Mouse (Mus musculus) T-helper 1 cell (primary cell): ENCODE results near the gene Plaa.
"Not testable (repeated sequence)": the region's sequence is repeated elsewhere in the genome, so short reads cannot be mapped to it uniquely, and the experiment has no call there.

Experiments
- in situ Hi-C: fragments of 300-600 bp; cut with MboI, MseI; formaldehyde crosslinking; loops from one replicate; pipeline ENCODE4 v1.15.1; 2025; ENCODE audit warnings: high pct_unique_total_duplicates

Gene Plaa

DNA sequence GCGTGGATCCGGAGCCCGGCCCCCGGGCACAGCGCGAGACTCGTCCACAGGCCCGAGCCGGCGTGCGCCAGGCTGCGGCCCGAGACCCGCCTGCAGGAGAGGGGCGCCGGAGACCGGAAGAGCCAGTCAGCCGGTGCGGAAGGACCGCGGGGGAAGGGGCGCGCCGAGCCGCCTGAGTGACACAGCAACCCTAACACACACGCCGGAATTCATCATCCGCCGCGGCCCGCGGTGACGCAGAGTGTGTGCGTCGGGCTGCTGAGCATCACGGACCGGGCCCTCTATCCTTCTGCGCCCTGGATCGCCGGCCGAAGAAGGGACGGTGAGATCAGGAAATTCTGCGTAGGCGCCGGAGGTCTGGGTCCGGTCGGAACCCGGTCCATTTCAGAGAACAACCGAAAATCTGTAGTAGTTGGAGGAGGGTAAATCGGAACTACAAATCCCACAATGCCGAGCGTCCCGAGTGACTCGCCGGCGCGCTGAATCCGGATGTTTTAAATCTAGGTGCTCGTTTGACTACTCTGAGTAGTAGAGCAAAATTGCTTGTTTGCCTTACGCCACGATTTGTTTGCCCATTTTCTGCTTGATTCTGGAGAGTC is at the start of gene Plaa:
Gene Plaa, minus strand, starts transcription at position 214 of the 599 bp plus-strand sequence.
- in situ Hi-C loops, result no loop called here

DNA sequence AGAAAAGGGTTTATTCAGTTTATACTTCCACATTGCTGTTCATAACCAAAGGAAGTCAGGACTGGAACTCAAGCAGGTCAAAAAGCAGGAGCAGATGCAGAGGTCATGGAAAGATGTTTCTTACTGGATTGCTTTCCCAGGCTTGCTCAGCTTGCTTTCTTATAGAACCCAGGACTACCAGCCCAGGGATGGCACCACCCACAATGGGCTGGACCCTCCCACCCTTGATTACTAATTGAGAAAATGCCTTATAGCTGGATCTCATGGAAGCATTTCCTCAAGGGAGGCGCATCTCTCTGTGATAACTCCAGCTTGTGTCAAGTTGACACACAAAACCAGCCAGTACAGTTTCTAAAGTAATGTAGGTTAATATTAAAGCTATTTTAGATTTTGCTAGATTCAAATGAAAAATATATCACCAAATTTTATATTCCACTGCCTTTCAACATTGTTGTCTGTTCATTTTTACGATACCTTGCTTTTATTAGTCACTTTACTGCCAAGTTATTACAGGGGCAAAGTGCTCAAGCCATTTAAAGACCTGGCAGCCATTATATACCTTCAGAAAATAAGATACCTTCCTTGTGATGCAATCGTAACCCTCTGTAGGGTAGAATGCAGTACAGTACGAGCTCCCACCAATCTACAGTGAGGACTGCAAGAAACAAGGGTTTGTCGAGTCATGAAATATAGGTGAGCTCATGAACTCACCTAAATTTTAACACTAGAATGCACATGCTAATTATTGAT is 47.6 kb upstream of the Plaa start:
- in situ Hi-C loops, result not testable (repeated sequence)

DNA sequence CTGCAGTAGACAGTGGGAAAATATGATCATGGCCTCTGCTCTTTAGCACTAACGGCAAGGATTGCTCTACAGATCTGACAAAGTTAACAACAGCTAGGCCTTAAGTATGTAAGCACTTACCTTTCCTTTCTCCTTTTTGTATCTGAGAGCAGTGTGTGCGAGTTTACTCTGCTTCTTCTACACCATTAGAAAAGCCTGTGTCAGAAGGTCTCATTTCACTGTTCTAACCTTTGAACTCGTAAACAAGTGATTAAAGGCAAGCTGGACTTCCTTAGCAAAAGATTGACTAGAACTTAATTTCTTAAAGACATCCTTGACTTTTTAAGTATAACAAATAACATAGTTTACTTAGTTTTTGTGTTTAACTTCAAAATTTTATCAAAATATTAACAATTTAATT is 46.9 kb upstream of the Plaa start, which contains the start of gene Lrrc19:
Gene Lrrc19, minus strand, starts transcription at position 225 of the 400 bp plus-strand sequence.
- in situ Hi-C loops, result no loop called here

DNA sequence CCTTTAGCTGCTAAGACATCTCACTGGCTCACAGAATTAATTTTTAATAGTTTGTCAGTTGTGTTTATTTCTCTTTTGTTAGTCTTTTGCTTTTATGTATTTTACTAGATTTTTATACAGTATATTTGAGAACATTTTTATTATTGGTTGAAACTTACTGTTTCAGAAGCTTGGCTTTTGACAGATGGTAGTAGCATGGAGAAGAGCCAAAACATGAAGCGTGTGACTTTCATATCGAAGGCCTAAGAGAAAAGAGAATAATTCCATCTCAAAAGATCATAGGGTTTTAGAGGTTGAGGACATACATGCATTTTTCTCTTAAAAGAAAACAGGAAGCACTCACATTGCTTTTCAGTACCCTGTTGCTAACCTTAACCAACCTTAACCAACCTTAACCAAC is 40.1 kb upstream of the Plaa start:
- in situ Hi-C loops, result no loop called here

DNA sequence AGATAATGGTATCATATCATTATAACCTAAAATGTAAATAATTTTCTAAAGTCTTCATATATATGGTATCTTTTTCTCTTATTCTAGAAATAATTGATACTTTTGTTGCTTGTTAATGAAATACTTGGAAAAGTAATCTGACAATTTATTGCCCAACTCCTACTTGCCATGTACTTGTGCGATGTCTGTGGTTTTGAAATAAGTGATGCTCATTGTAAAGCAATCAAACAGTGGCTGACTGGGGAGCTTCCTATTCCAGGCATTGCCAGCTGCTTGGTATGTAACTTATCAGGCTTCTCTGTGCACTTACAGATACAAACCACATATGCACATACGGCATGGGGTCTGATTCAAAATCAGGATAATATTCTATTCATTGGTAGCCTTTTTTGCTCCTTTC is 17.0 kb upstream of the Plaa start:
- in situ Hi-C loops, result no loop called here

DNA sequence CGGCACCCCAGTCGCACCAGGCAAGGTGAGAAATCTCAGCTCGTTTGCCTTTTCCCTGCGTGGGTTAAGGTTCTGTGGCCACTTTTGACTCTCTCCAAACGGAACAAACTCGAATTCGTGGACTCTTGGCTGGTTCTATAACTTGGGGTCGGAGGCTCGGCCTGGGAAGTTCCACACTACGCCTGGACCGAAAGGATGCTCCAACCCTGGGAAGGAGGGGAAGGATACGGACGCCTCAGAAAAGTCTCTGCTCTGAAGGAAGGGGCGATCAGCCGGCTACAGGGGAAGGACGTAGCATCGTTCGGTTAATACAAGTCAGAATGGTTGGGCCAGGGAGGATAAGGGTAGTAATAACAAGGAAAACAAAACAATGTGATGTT is 11.6 kb upstream of the Plaa start:
- in situ Hi-C loops, result no loop called here

DNA sequence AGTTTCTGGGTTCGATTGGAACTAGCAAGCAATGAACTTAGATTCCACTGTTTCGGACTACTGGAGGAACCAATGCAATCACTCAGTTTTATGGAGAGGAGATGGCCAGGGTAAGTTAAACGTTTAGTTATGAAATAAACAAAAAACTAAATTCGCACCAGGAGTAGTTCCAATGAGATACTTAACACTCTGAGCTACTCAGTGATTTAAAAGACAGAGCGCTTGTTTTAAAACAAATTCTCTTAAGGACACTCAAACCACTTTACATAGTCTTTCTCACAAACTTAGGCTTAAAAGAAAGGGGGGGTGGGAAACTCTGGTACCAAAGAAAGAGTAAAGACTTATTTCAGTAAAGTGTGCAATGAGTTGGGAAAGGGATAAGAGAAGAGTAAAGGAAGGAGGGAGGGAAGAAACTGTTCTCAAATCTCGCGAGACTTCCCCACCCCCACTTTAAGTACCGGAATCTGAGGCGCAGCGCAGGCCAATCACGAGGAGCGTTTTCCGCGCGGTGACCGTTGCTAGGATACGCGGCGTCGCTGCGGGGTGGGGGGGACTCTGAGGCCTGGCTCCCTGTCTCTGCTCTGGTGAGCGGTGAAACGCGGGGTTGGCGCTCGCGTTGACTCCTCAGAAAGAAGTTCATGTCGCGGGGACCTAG is 11.1 kb upstream of the Plaa start, which contains the start of gene Ift74:
Gene Ift74, plus strand, starts transcription at position 520 of the 655 bp plus-strand sequence.
- in situ Hi-C loops, result no loop called here

DNA sequence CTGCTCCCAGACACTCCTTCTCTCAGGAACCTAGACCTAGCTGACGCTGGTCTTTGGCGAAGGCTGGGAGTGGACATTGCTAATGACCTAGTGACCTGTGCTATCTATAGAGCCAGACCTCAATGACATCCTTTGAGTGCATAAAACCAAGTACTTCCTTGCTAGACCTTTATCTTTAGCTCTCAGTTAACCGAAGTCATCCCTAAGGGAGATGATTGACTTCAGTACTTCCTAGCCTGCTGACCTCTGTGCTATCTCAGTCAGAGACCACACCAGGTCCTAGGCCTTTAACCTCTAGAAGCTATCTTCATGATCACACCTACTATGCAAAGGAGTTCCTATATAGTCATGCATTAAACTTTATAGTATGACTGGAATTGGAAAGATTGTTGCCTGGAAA is 7.3 kb upstream of the Plaa start:
- in situ Hi-C loops, result no loop called here

DNA sequence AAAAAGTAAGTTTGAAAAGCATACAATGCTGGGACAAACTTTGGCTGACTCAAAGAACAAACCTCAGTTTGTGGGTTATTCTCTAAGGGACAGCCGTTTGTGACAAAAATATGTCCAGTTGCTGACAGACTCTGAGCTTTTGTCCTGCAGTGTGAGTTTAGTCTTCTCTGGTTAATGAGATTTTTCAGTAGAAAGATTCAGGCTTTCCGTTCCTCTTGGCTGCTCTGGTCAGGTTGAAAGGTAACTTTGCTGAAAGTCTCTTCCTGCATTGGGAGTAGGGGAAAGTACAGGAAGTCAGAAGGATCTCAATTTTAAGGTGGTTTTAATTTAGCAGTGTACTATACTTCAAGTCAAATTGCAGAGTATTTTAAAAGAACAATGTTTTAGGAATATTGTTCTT is 2.5 kb upstream of the Plaa start:
- in situ Hi-C loops, result no loop called here

DNA sequence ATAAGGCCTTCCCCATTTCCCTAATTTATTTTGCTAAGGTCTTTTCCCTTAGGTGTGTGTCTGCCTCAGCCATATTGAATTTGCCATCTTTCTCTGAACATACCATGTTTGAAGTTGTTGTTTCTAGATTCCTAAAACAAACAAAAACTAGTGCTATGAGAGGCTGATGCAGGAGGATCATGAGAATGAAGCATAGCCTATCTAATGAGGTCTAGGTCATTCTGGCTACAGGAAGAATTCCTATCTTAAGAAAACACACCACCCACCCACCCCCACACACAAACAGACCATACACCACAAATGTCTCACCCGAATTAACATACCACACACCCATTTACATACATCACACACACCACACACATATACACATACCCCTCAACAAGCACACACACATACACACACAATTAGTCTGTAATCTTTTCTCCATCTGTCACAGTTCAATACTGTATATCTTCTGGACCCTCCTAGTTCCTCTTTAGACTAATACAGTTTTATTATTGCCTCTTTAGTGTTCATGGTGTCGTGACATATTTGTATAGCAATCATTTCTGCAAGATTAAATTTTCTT is 1.5 kb upstream of the Plaa start:
- in situ Hi-C loops, result no loop called here

DNA sequence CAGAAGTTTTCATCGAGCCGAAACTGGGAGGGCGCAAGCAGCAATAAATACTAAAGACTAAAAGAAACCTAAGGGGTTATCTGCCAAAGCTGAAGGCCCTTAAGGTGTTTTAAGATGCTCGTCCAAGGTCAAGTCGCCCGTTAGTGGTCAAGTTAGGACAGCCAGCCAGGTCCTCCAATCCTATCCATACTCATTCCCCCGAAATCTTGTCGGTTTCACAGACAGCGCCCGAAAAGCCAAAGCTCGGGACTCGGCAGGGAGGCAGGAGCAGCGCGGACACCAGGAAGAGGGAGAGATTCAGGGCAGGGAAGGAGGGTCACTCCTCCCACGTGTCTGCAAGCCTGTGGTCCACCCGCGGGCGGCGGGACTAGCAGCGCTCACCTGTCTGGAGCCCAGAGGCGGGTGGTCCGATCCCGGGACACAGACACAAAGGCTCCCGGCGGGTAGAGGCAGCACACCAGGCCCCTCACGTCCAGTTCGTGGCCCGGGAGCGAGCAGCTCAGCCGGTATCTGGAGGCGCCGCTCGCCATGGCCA is 481 bp downstream of the Plaa start:
- in situ Hi-C loops, result no loop called here

DNA sequence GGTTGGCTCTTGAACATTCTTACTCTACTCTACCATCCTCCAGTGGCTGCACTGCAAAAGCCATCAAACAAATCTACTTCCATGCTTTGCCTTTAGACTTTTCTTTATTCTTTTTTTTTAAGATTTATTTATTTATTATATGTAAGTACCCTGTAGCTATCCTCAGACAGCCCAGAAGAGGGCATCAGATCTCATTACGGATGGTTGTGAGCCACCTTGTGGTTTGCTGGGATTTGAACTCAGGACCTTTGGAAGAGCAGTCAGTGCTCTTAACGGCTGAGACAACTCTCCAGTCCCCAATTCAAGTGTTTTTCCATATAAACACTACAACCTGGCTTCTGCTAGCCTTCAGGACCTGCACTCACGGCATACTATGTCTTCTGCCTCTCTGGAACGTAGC is 1.6 kb downstream of the Plaa start:
- in situ Hi-C loops, result no loop called here

DNA sequence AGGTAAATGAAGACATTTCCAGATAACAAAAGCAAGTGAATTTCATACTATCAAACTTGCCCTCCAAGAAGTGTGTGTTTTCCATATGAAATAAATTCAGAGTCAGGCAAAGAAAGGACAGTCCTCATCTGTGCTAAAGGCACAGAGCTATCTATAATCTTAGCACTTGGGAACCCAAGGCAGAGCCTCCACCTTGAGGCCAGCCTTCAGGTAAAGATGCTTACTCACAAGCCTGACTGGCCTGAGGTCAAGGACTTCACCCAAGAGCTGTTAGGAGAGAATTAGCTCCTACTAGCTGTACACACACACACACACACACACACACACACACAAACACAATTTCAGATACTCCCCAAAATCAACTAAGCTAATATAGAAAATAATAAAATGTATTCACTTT is 10.3 kb downstream of the Plaa start:
- in situ Hi-C loops, result loop anchor here (25.0 kb wide), 1 partner anchor 1370 kb away; the partner anchor contains the start of gene Hook1

DNA sequence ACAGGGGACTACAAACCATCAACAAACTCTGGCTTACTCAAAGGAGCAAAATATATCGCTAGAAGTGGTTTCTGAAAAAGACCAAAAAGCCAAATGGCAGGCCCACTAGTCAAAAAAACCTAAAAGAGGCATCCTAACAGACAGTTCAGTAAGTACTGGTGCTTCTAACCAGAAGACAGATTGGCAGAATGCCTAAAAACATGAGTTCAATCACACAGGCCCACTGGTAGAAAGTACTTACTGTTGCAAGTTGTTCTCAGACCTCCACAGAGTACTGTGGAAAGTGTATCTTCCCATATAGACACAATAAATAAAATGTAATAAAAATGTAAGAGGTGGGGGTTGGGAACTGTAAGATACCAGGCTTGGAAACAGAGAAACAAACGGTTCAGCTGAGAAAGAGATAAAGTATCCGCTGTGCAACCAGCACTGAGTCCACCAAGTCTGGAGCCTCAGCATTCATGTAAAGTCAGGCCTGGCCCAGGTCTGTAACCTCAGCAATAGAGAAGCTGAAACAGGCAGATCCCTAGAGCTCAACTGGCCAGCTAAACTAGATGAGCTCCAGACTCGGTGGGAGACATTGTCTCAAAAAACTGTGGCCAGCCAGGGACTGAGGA is 11.2 kb downstream of the Plaa start:
- in situ Hi-C loops, result loop anchor here (25.0 kb wide), 1 partner anchor 1370 kb away; the partner anchor contains the start of gene Hook1

DNA sequence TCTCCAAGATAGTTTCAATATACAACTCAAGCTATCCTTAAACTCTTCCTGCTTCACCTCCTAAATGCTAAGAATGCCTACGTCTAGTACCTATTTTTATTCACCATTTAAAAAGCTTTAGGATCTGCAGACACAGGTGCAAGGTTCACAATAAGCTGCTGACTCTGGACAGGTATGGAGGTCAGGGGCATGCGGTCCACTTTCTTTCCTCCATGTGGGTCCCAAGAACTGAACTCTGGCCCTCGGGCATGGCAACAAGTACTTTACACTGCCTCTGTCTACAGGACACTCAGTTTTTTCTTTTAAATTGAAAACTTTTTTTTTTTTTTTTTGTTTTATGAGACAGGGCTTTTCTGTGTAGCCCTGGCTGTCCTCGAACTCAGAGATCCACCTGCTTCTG is 30.4 kb downstream of the Plaa start:
- in situ Hi-C loops, result no loop called here

DNA sequence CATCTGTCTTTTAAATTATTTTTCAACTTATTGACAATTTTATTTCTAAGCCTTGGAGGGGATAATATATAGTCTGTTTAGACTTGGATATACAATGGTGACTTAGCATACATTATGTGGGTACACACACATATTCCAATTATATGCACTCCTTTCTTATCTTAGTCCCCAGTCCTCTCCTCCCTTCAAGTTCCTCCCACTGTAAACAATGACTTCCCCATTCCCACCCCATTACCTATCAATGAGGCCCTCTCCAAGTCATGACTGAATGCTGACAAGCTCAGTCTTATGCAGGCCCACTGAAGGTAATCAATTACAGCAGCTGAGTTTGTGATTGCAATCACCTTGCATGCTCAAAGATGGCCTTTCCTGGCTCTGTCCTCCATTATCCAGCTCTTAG is 38.7 kb downstream of the Plaa start:
- in situ Hi-C loops, result no loop called here

DNA sequence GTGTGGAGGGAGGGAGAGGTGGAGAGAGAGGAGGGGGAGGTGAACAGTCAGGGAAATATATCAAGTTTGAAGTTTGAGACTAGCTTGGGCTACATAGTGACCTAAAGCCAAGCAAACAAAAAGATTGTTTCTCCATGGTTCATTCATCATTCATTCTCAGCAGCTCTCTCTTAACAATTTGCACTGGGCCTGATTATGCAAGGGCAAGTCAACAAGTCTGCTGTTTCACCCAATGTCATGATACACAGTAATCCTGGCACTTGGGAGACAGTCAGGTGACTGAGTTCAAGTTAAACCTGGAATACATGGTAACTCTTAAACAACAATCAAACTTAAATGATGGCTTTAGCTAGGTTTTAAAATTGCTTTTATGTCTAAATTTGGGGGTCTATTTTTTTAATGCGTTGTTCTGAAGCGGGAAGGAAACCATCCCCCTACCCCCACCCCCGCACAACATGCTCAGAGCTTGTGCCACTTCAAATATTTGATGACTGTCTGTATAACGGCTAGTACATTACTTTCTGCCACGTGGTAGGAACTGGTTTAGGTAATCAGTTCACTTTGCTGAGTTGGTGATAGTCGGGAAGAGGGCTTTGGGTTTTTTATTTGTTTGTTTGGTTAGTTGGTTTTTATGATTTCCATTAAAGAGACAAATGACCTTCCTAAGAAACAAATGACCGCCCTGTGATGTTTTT is 40.9 kb downstream of the Plaa start:
- in situ Hi-C loops, result no loop called here

DNA sequence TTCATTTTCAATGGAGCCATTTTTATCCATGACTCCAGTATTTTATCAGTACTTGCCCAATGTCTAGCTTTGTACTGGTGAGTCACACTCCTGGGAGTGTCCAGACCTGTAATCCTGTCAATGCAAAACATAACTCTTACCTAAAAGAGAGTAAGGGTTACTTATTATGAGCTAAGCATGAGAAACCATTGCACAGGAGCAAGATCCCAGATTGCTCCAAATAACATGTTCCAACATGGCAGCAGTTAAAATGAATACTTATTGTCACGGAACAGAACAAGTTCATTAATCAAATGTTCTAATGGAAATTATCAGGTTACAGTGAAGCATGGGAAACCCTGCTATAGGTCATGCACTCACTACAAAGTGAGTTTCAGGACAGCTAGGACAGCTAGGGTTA is 42.7 kb downstream of the Plaa start:
- in situ Hi-C loops, result no loop called here

DNA sequence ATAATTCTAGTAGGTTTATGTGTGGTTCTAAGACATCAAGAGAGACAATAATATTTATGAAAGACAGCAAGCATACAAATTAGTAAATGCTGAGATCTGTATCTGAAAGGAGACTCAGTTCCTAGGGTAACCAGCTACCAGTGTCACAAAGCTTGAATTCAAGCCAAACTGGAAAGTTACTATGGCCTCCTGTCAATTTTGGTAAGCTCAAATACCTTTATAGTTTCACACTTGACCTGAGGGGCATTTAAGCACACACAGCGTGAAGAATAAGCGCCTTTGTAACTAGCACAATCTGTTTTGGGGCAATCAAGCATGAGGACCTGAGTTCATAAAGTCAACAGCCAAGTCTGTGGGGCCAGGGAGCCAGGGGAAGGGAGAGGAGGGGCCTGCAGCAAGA is 43.8 kb downstream of the Plaa start:
- in situ Hi-C loops, result loop anchor here (5.0 kb wide), 1 partner anchor 38 kb away; no protein-coding TSS in a partner anchor

DNA sequence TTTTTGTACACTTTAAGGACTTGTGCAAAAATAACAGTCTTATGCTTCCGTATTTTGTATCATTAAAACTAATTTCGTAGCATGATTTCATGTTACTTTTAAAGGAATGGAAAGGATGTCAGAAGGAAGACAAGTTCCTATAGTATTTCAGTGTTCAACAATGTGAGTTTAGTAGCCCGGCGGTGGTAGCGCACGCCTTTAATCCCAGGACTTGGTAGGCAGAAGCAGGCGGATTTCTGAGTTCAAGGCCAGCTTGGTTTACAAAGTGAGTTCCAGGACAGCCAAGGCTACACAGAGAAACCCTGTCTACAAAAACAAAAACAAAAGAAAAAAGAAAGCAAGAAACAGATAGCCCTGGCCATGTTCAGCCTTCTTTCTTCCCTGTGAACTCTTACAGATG is 45.9 kb downstream of the Plaa start:
- in situ Hi-C loops, result loop anchor here (5.0 kb wide), 1 partner anchor 40 kb away; no protein-coding TSS in a partner anchor
